Mouse (Mus musculus) adrenal gland, postnatal 10 days (tissue): Measurements from ENCODE around the gene Unc5cl. TPM values are rescaled to one million over a fixed set of nuclear protein-coding genes. Genes with fewer than 3 reads are reported as not detected.

Source experiments
- DNase-seq: peaks from one replicate; pipeline ENCODE4 v3.0.0; 2021; ENCODE audit warnings: mixed read lengths
- long read RNA-seq, 2 experiments: library from polyadenylated mRNA; stranded (forward); transcript quantifications; one replicate each; pipeline ENCODE4 v2.0.0; 2021
- total RNA-seq, 2 experiments: library from RNA; stranded (reverse); gene quantifications; 2 replicates each; pipeline ENCODE4 v1.2.3; 2021

Gene Unc5cl
- total RNA-seq, result under 1 TPM in 1 of 2 experiments, not detected in 1; 0.21 TPM
- long read RNA-seq, experiment 1, result 0 reads
- long read RNA-seq, experiment 2, result 0 reads

GRCm38 (mm10) chr17:48454688-48455087, at the start of gene Unc5cl:
Unc5cl (plus strand) TSS chr17:48454901.
- DNase-seq, result no peak

GRCm38 (mm10) chr17:48407154-48407553, 47.5 kb upstream of the Unc5cl start:
- no peak for DNase-seq

GRCm38 (mm10) chr17:48407910-48408525, 46.7 kb upstream of the Unc5cl start:
- no peak for DNase-seq

- peak; percentile 84 for DNase-seq
Observed at GRCm38 (mm10) chr17:48408526-48409291, 46.0 kb upstream of the Unc5cl start.

GRCm38 (mm10) chr17:48409380-48410298, 45.1 kb upstream of the Unc5cl start, which contains the start of the genes Nfya and Oard1:
Nfya (minus strand) TSS chr17:48409906.
Oard1 (plus strand) TSS chr17:48410014.
- peak; percentile 100 for DNase-seq

GRCm38 (mm10) chr17:48410299-48410785, 44.4 kb upstream of the Unc5cl start:
- no peak for DNase-seq

- no peak for DNase-seq
Observed at GRCm38 (mm10) chr17:48411241-48411640, 43.5 kb upstream of the Unc5cl start.

- no peak for DNase-seq
Observed at GRCm38 (mm10) chr17:48416011-48416410, 38.7 kb upstream of the Unc5cl start.

GRCm38 (mm10) chr17:48416425-48417195, 38.1 kb upstream of the Unc5cl start:
- peak; percentile 59 for DNase-seq

GRCm38 (mm10) chr17:48417521-48417920, 37.2 kb upstream of the Unc5cl start:
- DNase-seq, result no peak

GRCm38 (mm10) chr17:48418174-48418573, 36.5 kb upstream of the Unc5cl start:
- DNase-seq, result no peak

- no peak for DNase-seq
Observed at GRCm38 (mm10) chr17:48418781-48419180, 35.9 kb upstream of the Unc5cl start.

- DNase-seq, result no peak
Observed at GRCm38 (mm10) chr17:48419571-48419970, 35.1 kb upstream of the Unc5cl start.

GRCm38 (mm10) chr17:48424237-48424636, 30.5 kb upstream of the Unc5cl start:
- no peak for DNase-seq

GRCm38 (mm10) chr17:48425823-48426612, 28.7 kb upstream of the Unc5cl start:
- DNase-seq, result no peak

- no peak for DNase-seq
Observed at GRCm38 (mm10) chr17:48426991-48427750, 27.5 kb upstream of the Unc5cl start.

- DNase-seq, result no peak
Observed at GRCm38 (mm10) chr17:48427852-48428530, 26.7 kb upstream of the Unc5cl start.

GRCm38 (mm10) chr17:48430394-48430793, 24.3 kb upstream of the Unc5cl start:
- DNase-seq, result no peak

- DNase-seq, result no peak
Observed at GRCm38 (mm10) chr17:48431054-48431453, 23.6 kb upstream of the Unc5cl start.
